Mouse (Mus musculus) forebrain, embryonic 11.5 days (tissue): Measurements from ENCODE around the gene Scarf2. TPM values are rescaled to one million over a fixed set of nuclear protein-coding genes. Genes with fewer than 3 reads are reported as not detected.

Experiments
- ATAC-seq: fragments of 200-750 bp; cut with Nextera tagmentation; replicated peaks from 2 replicates; pipeline ENCODE4 v1.8.0; 2017; ENCODE audit warnings: moderate TSS enrichment; ENCODE audit not compliant: low FRiP score
- DNase-seq: peaks from one replicate; pipeline ENCODE4 v3.0.0-alpha.2; 2017; ENCODE audit warnings: low spot score
- H3K27ac ChIP-seq: fragments of 300-500 bp; sonication (generic); 2 replicates; pipeline ENCODE4 v1.5.1; 2014; ENCODE audit warnings: low read depth, low read length
- H3K27me3 ChIP-seq: fragments of 300-500 bp; sonication (generic); 2 replicates; pipeline ENCODE4 v1.6.1; 2014; ENCODE audit warnings: mild to moderate bottlenecking, low read length, mixed read lengths; ENCODE audit not compliant: control insufficient read depth, insufficient read depth
- H3K36me3 ChIP-seq: fragments of 300-500 bp; sonication (generic); 2 replicates; pipeline ENCODE4 v1.6.1; 2014; ENCODE audit warnings: mild to moderate bottlenecking, low read length, moderate library complexity, mixed read lengths; ENCODE audit not compliant: control insufficient read depth, insufficient read depth
- H3K4me1 ChIP-seq: fragments of 300-500 bp; sonication (generic); replicated peaks from 2 replicates; pipeline ENCODE4 v1.6.1; 2014; ENCODE audit warnings: low read length, mixed read lengths; ENCODE audit not compliant: control insufficient read depth, insufficient read depth
- H3K4me2 ChIP-seq: fragments of 300-500 bp; sonication (generic); 2 replicates; pipeline ENCODE4 v1.6.1; 2014; ENCODE audit warnings: low read depth, mild to moderate bottlenecking, low read length, moderate library complexity, mixed read lengths; ENCODE audit not compliant: severe bottlenecking
- H3K4me3 ChIP-seq: fragments of 300-500 bp; sonication (generic); 2 replicates; pipeline ENCODE4 v1.5.1; 2014; ENCODE audit warnings: low read depth, low read length
- H3K9ac ChIP-seq: fragments of 300-500 bp; sonication (generic); 2 replicates; pipeline ENCODE4 v1.6.1; 2014; ENCODE audit warnings: low read length
- H3K9me3 ChIP-seq: fragments of 300-500 bp; sonication (generic); 2 replicates; pipeline ENCODE4 v1.6.1; 2016; ENCODE audit warnings: low read length, mixed read lengths; ENCODE audit not compliant: control insufficient read depth
- WGBS: fragments of 180-500 bp; shearing (Covaris S2); extraction: QIAGEN DNeasy Blood & Tissue Kit; methylation state at CpG from one replicate; pipeline ENCODE4 v1.1.7; 2014; 5-methylcytosine and 5-hydroxymethylcytosine counted together
- polyA plus RNA-seq: library from polyadenylated mRNA; unstranded; fragments of >200 nt; fragmentation: Nextera tagmentation; extraction: Ambion mirVana; gene quantifications from 2 replicates; pipeline ENCODE4 v1.2.1, GENCODE M21; 2014

The Scarf2 gene
- polyA plus RNA-seq, 1 experiment from 2014 or later: 7.9 TPM

GRCm38 (mm10) chr16:17857157-17857556, 60.1 kb downstream of the Scarf2 start:
- Histone ChIP-seq H3K4me2 (no peak overlapping the region), H3K4me3 (no peak overlapping the region), H3K9ac (no peak overlapping the region), H3K4me1 (no peaks in the 10 kb centered on the region), H3K36me3 (peaks cover 23% of the 10 kb centered on the region), H3K9me3 (no peaks in the 10 kb centered on the region), H3K27ac (no peak overlapping the region), H3K27me3 (no peaks in the 10 kb centered on the region)
- 93% methylated on average over 7 of the region's 7 CpGs for WGBS
- ATAC-seq: no peak
- DNase-seq: no peak

Other genes starting within 250 kb of the Scarf2 start
- 0.12 and 0.57 TPM in 2 replicates for gene Lrrc74b, start 236.0 kb upstream of the Scarf2 start, polyA plus RNA-seq
- gene P2rx6, start 235.4 kb upstream of the Scarf2 start, polyA plus RNA-seq: 0.35 and 0.75 TPM in 2 replicates
- 3.1 and 4.0 TPM in 2 replicates for gene Slc7a4, start 214.1 kb upstream of the Scarf2 start, polyA plus RNA-seq
- 61.1 and 69.1 TPM in 2 replicates for gene Smpd4, start 177.9 kb upstream of the Scarf2 start, polyA plus RNA-seq
- gene Ccdc74a, start 150.8 kb upstream of the Scarf2 start, polyA plus RNA-seq: 5.3 and 7.9 TPM in 2 replicates
- gene Med15, start 64.4 kb upstream of the Scarf2 start, polyA plus RNA-seq: 48.1 and 50.9 TPM in 2 replicates
- 54.6 and 57.7 TPM in 2 replicates for gene Klhl22, start 37.7 kb upstream of the Scarf2 start, polyA plus RNA-seq
- gene B830017H08Rik, start 35.8 kb downstream of the Scarf2 start, polyA plus RNA-seq: not detected in 2 replicates
- 4.3 and 4.6 TPM in 2 replicates for gene Car15, start 41.1 kb downstream of the Scarf2 start, polyA plus RNA-seq
- gene Gm20518, start 94.4 kb downstream of the Scarf2 start, polyA plus RNA-seq: 0.32 and 0.51 TPM in 2 replicates
- not detected in 2 replicates for gene Tssk1, start 96.9 kb downstream of the Scarf2 start, polyA plus RNA-seq
- 112 TPM in 2 replicates for gene Dgcr2, start 101.3 kb downstream of the Scarf2 start, polyA plus RNA-seq
- gene Tssk2, start 101.4 kb downstream of the Scarf2 start, polyA plus RNA-seq: 0.52 TPM in 1 of 2 replicates, not detected in the other
- gene Ess2, start 114.1 kb downstream of the Scarf2 start, polyA plus RNA-seq: 50.2 and 54.3 TPM in 2 replicates
- 0.23 TPM in 1 of 2 replicates, not detected in the other for gene Gsc2, start 117.8 kb downstream of the Scarf2 start, polyA plus RNA-seq
- gene Slc25a1, start 130.9 kb downstream of the Scarf2 start, polyA plus RNA-seq: 105 and 107 TPM in 2 replicates
- gene Vpreb2, start 183.1 kb downstream of the Scarf2 start, polyA plus RNA-seq: not detected in 2 replicates